21 mouse cellular contexts compared by ENCODE assay signal in genomic region chr11:115377854-115378253, GRCm38 (mm10). TPM values are rescaled to one million over a fixed set of nuclear protein-coding genes. Genes with fewer than 3 reads are reported as not detected.
DNase-seq lines count a peak whose midpoint lies in the region; ATAC-seq and TF ChIP-seq lines count a peak whose summit lies in the region.
"Had no signal": no experiment of that assay in that cellular context is flagged by ENCODE, and none has a peak within 500 bp of the region (broad histone marks: within the 10 kb centered on the region; RNA-seq: fewer than 3 reads in every experiment).

No protein-coding gene starts in this region.

- H3K27me3 ChIP-seq in heart, adult 2 months (ENCODE audit: control insufficient read depth, insufficient read depth, low read length) = no peaks in the 10 kb centered on the region
- H3K27me3 ChIP-seq in heart, embryonic 10.5 days (ENCODE audit: insufficient read depth, poor library complexity, severe bottlenecking) = peaks cover 48% of the 10 kb centered on the region
- peaks cover 47% of the 10 kb centered on the region for H3K27me3 ChIP-seq in liver, embryonic 14.5 days (ENCODE audit: control insufficient read depth, insufficient read depth, low read length)
- H3K27me3 ChIP-seq in liver, embryonic 12.5 days (replicated peaks) = peaks cover 89% of the 10 kb centered on the region
- no peaks in the 10 kb centered on the region for H3K27me3 ChIP-seq in ES-Bruce4 (ENCODE audit: control insufficient read depth, insufficient read depth, low read length, poor library complexity, severe bottlenecking)
- no peaks in the 10 kb centered on the region for H3K27me3 ChIP-seq in stomach, postnatal 0 days (ENCODE audit: control insufficient read depth, insufficient read depth, low read length)

- H3K9me3 ChIP-seq in heart, embryonic 10.5 days = 0 out of 2 replicates have a peak, but pooled peaks cover 4% of the 10 kb centered on the region
- H3K9me3 ChIP-seq in liver, embryonic 14.5 days (ENCODE audit: control insufficient read depth, low read length) = no peaks in the 10 kb centered on the region
- no peaks in the 10 kb centered on the region for H3K9me3 ChIP-seq in liver, embryonic 12.5 days (replicated peaks)
- no peaks in the 10 kb centered on the region for H3K9me3 ChIP-seq in ES-Bruce4 (replicated peaks; ENCODE audit: control insufficient read depth, insufficient read depth, low read length, poor library complexity, severe bottlenecking)
- H3K9me3 ChIP-seq in stomach, postnatal 0 days (ENCODE audit: control insufficient read depth, low read length) = no peaks in the 10 kb centered on the region
- H3K9me3 ChIP-seq: embryonic facial prominence, embryonic 15.5 days; heart, embryonic 13.5 days; hindbrain, embryonic 15.5 days had no signal

- DNase-seq in heart, adult 2 months = no peak
- DNase-seq in heart, embryonic 10.5 days (ENCODE audit: low spot score) = no peak
- DNase-seq in liver, embryonic 14.5 days (ENCODE audit: low read depth in 3 of 3, low spot score in 3 of 3) = no peak
- no peak for DNase-seq in stomach, postnatal 0 days (ENCODE audit: low spot score)
- no peak for DNase-seq in heart, adult 9 months (ENCODE audit: low spot score in 2 of 2)
- DNase-seq: adrenal gland, postnatal 14 days; cerebellum, adult 2 months; cerebellum, postnatal 10 days; embryo, embryonic 11 days; heart, adult 18-20 months; heart, postnatal 36 days had no signal

- no peak overlapping the region for H3K4me2 ChIP-seq in liver, embryonic 14.5 days (ENCODE audit: low read depth)
- H3K4me2 ChIP-seq in liver, embryonic 12.5 days = no peak overlapping the region
- no peak overlapping the region for H3K4me2 ChIP-seq in stomach, postnatal 0 days (replicated peaks; ENCODE audit: low read depth)
- H3K4me2 ChIP-seq: embryonic facial prominence, embryonic 15.5 days; heart, embryonic 13.5 days; hindbrain, embryonic 15.5 days had no signal

- H3K4me1 ChIP-seq in heart, adult 2 months (ENCODE audit: control insufficient read depth, insufficient read depth, low read length) = peaks cover 6% of the 10 kb centered on the region
- peaks cover 24% of the 10 kb centered on the region for H3K4me1 ChIP-seq in heart, embryonic 10.5 days
- no peaks in the 10 kb centered on the region; a peak in 1 of 4 replicates for H3K4me1 ChIP-seq in liver, embryonic 14.5 days (replicated peaks; ENCODE audit: control insufficient read depth in 2 of 2, insufficient read depth in 2 of 2, low read length in 1 of 2)
- H3K4me1 ChIP-seq in liver, embryonic 12.5 days = 0 out of 2 replicates have a peak, but pooled peaks cover 3% of the 10 kb centered on the region
- no peaks in the 10 kb centered on the region for H3K4me1 ChIP-seq in ES-Bruce4 (ENCODE audit: control insufficient read depth, insufficient read depth, low read length)
- H3K4me1 ChIP-seq in stomach, postnatal 0 days (replicated peaks; ENCODE audit: control insufficient read depth, insufficient read depth) = no peaks in the 10 kb centered on the region; the same call in none of the 2 replicates

- no peak for TF ChIP-seq EP300 in heart, adult 2 months (IDR thresholded peaks at IDR 0.05; ENCODE audit: insufficient read depth, low read depth, low read length)
- no peak for TF ChIP-seq EP300 in liver, embryonic 14.5 days (IDR thresholded peaks at IDR 0.05; ENCODE audit: low read depth)
- TF ChIP-seq EP300 in ES-Bruce4 (IDR thresholded peaks at IDR 0.05; ENCODE audit: insufficient read depth, low read depth, low read length) = no peak
- TF ChIP-seq EP300 in stomach, postnatal 0 days (optimal IDR thresholded peaks at IDR 0.05) = no peak

- H3K27ac ChIP-seq in heart, adult 2 months = no peak overlapping the region
- no peak overlapping the region for H3K27ac ChIP-seq in heart, embryonic 10.5 days
- no peak overlapping the region for H3K27ac ChIP-seq in liver, embryonic 14.5 days
- H3K27ac ChIP-seq in liver, embryonic 12.5 days = no peak overlapping the region
- H3K27ac ChIP-seq in ES-Bruce4 (ENCODE audit: insufficient read depth, low read length) = no peak overlapping the region
- H3K27ac ChIP-seq in stomach, postnatal 0 days (replicated peaks) = no peak overlapping the region
- H3K27ac ChIP-seq: embryonic facial prominence, embryonic 15.5 days; forebrain, embryonic 10.5 days; heart, embryonic 13.5 days; hindbrain, embryonic 15.5 days had no signal

- ATAC-seq in liver, embryonic 14.5 days (ENCODE audit: insufficient read depth) = no peak
- ATAC-seq in liver, embryonic 12.5 days = no peak
- no peak for ATAC-seq in stomach, postnatal 0 days (ENCODE audit: low FRiP score, low TSS enrichment)
- ATAC-seq: activated CD4-positive, CD25-positive, alpha-beta regulatory T cell, adult 4 months; forebrain, embryonic 14.5 days had no signal

- no peak overlapping the region for H3K4me3 ChIP-seq in heart, adult 2 months
- no peak overlapping the region for H3K4me3 ChIP-seq in heart, embryonic 10.5 days
- H3K4me3 ChIP-seq in liver, embryonic 14.5 days (ENCODE audit: insufficient read depth in 1 of 2, low read depth in 2 of 2, low read length in 2 of 2) = no peak overlapping the region
- H3K4me3 ChIP-seq in liver, embryonic 12.5 days = no peak overlapping the region
- H3K4me3 ChIP-seq in ES-Bruce4 (ENCODE audit: low read depth, low read length) = no peak overlapping the region
- no peak overlapping the region for H3K4me3 ChIP-seq in stomach, postnatal 0 days (ENCODE audit: low read depth, low read length)
- H3K4me3 ChIP-seq: embryonic facial prominence, embryonic 15.5 days; erythroblast, embryonic 14.5 days; forebrain, embryonic 10.5 days; heart, embryonic 13.5 days; hindbrain, embryonic 15.5 days had no signal

- intact Hi-C loops in heart, adult 2 months (cut with DNase I) = no loop called here

- TF ChIP-seq POLR2A in heart, adult 2 months (IDR thresholded peaks at IDR 0.05; ENCODE audit: insufficient read depth, low read depth, low read length) = no peak
- TF ChIP-seq POLR2A in ES-Bruce4 (IDR thresholded peaks at IDR 0.05; ENCODE audit: insufficient read depth, low read length) = no peak

- no peaks in the 10 kb centered on the region for H3K36me3 ChIP-seq in heart, adult 2 months (ENCODE audit: control insufficient read depth, insufficient read depth, low read length)
- no peaks in the 10 kb centered on the region for H3K36me3 ChIP-seq in heart, embryonic 10.5 days
- no peaks in the 10 kb centered on the region for H3K36me3 ChIP-seq in liver, embryonic 14.5 days (replicated peaks; ENCODE audit: control insufficient read depth, insufficient read depth, low read depth)
- H3K36me3 ChIP-seq in liver, embryonic 12.5 days = no peaks in the 10 kb centered on the region
- H3K36me3 ChIP-seq in ES-Bruce4 (ENCODE audit: control insufficient read depth, insufficient read depth, low read length, poor library complexity, severe bottlenecking) = no peaks in the 10 kb centered on the region
- H3K36me3 ChIP-seq in stomach, postnatal 0 days (ENCODE audit: control insufficient read depth, insufficient read depth, low read length) = no peaks in the 10 kb centered on the region
- H3K36me3 ChIP-seq: embryonic facial prominence, embryonic 15.5 days; forebrain, embryonic 10.5 days; G1E; heart, embryonic 13.5 days; hindbrain, embryonic 15.5 days had no signal

- TF ChIP-seq CTCF in heart, adult 2 months (IDR thresholded peaks at IDR 0.05) = peak; percentile 16
- 0 out of 2 replicates have a peak, but pooled peaks have one; percentile 26 for TF ChIP-seq CTCF in liver, embryonic 14.5 days (IDR thresholded peaks at IDR 0.05; ENCODE audit: low read depth)
- TF ChIP-seq CTCF in ES-Bruce4 (IDR thresholded peaks at IDR 0.05; ENCODE audit: low read depth, low read length) = peak; percentile 64
- TF ChIP-seq CTCF in stomach, postnatal 0 days (IDR thresholded peaks at IDR 0.05; ENCODE audit: low read depth) = peak; percentile 26; the same call in 1 of the 2 replicates

- H3K79me2 ChIP-seq in heart, adult 2 months (replicated peaks; ENCODE audit: control insufficient read depth, insufficient read depth, low read length) = no peaks in the 10 kb centered on the region

- no peak overlapping the region for H3K9ac ChIP-seq in heart, adult 2 months (ENCODE audit: low read depth, low read length)
- no peak overlapping the region for H3K9ac ChIP-seq in liver, embryonic 14.5 days (replicated peaks)
- H3K9ac ChIP-seq in liver, embryonic 12.5 days = no peak overlapping the region
- no peak overlapping the region for H3K9ac ChIP-seq in ES-Bruce4 (ENCODE audit: low read depth, poor library complexity, severe bottlenecking)
- no peak overlapping the region for H3K9ac ChIP-seq in stomach, postnatal 0 days (ENCODE audit: low read length)
- H3K9ac ChIP-seq: embryonic facial prominence, embryonic 15.5 days; heart, embryonic 13.5 days; hindbrain, embryonic 15.5 days had no signal

- WGBS in heart, adult 2 months = 91% methylated on average over 7 of the region's 7 CpGs
- WGBS in heart, embryonic 10.5 days = 83% methylated on average over 7 of the region's 7 CpGs
- WGBS in liver, embryonic 14.5 days (ENCODE audit: insufficient replicate concordance) = 55% methylated on average over 7 of the region's 7 CpGs
- WGBS in liver, embryonic 12.5 days (ENCODE audit: insufficient replicate concordance) = 66% methylated on average over 7 of the region's 7 CpGs
- 87% methylated on average over 7 of the region's 7 CpGs for WGBS in stomach, postnatal 0 days

RNA-seq across cellular contexts. Expression of gene Cdr2l, which starts 3.9 kb away (rescaled TPM):
- total RNA-seq in heart, adult 2 months (2021) = 1 to 10 TPM; 4.5 TPM
- 6.2 and 6.7 TPM in 2 replicates for polyA plus RNA-seq in heart, adult 2 months (2012; rRNA removed)
- polyA plus RNA-seq in heart, embryonic 10.5 days (2016; fragmentation: Nextera tagmentation; extraction: Ambion mirVana) = 8.2 and 11.3 TPM in 2 replicates
- 1.5 and 1.7 TPM in 2 replicates for polyA plus RNA-seq in liver, embryonic 14.5 days (2012; rRNA removed)
- 0.86 and 1.0 TPM in 2 replicates for polyA plus RNA-seq in liver, embryonic 14.5 days (2014; fragmentation: Nextera tagmentation; extraction: Ambion mirVana)
- polyA plus RNA-seq in liver, embryonic 12.5 days (2016; fragmentation: Nextera tagmentation; extraction: Ambion mirVana) = 4.2 TPM in 2 replicates
- polyA plus RNA-seq in ES-Bruce4 (2011; ENCODE audit: insufficient read depth, insufficient read length, low read depth, missing spikeins) = 12.3 and 14.1 TPM in 2 replicates
- polyA plus RNA-seq in stomach, postnatal 0 days (2015; fragmentation: Nextera tagmentation; extraction: Ambion mirVana) = 3.9 and 4.1 TPM in 2 replicates
- polyA plus RNA-seq: G1E had no signal

RNA-seq across cellular contexts. Expression of gene Hid1, which starts 10.3 kb away (rescaled TPM):
- 1 to 10 TPM; 3.0 to 5.1 TPM for total RNA-seq in heart, adult 2 months (2021)
- 6.1 and 7.3 TPM in 2 replicates for polyA plus RNA-seq in heart, adult 2 months (2012; rRNA removed)
- polyA plus RNA-seq in heart, embryonic 10.5 days (2016; fragmentation: Nextera tagmentation; extraction: Ambion mirVana) = 5.5 and 8.6 TPM in 2 replicates
- 0.54 and 0.59 TPM in 2 replicates for polyA plus RNA-seq in liver, embryonic 14.5 days (2012; rRNA removed)
- polyA plus RNA-seq in liver, embryonic 14.5 days (2014; fragmentation: Nextera tagmentation; extraction: Ambion mirVana) = 0.50 and 0.86 TPM in 2 replicates
- polyA plus RNA-seq in liver, embryonic 12.5 days (2016; fragmentation: Nextera tagmentation; extraction: Ambion mirVana) = 1.8 TPM in 2 replicates
- polyA plus RNA-seq in ES-Bruce4 (2011; ENCODE audit: insufficient read depth, insufficient read length, low read depth, missing spikeins) = 2.5 and 3.2 TPM in 2 replicates
- polyA plus RNA-seq in stomach, postnatal 0 days (2015; fragmentation: Nextera tagmentation; extraction: Ambion mirVana) = 37.5 and 42.7 TPM in 2 replicates
- total RNA-seq: G1E had no signal
- polyA plus RNA-seq: erythroblast, embryonic 14.5 days had no signal

RNA-seq across cellular contexts. Expression of gene Mrpl58, which starts 25.7 kb away (rescaled TPM):
- total RNA-seq in heart, adult 2 months (2021) = 100 to 1,000 TPM; 144 to 159 TPM
- 82.7 and 104 TPM in 2 replicates for polyA plus RNA-seq in heart, adult 2 months (2012; rRNA removed)
- 184 and 202 TPM in 2 replicates for polyA plus RNA-seq in heart, embryonic 10.5 days (2016; fragmentation: Nextera tagmentation; extraction: Ambion mirVana)
- 37.8 and 49.2 TPM in 2 replicates for polyA plus RNA-seq in liver, embryonic 14.5 days (2012; rRNA removed)
- 86.5 and 90.7 TPM in 2 replicates for polyA plus RNA-seq in liver, embryonic 14.5 days (2014; fragmentation: Nextera tagmentation; extraction: Ambion mirVana)
- polyA plus RNA-seq in liver, embryonic 12.5 days (2016; fragmentation: Nextera tagmentation; extraction: Ambion mirVana) = 116 and 120 TPM in 2 replicates
- 50.9 and 60.6 TPM in 2 replicates for polyA plus RNA-seq in ES-Bruce4 (2011; ENCODE audit: insufficient read depth, insufficient read length, low read depth, missing spikeins)
- 138 and 144 TPM in 2 replicates for polyA plus RNA-seq in stomach, postnatal 0 days (2015; fragmentation: Nextera tagmentation; extraction: Ambion mirVana)

RNA-seq across cellular contexts. Expression of gene Atp5h, which starts 41.9 kb away (rescaled TPM):
- 1,000 to 10,000 TPM; 1,964 to 2,328 TPM for total RNA-seq in heart, adult 2 months (2021)
- polyA plus RNA-seq in heart, adult 2 months (2012; rRNA removed) = 830 and 1,376 TPM in 2 replicates
- polyA plus RNA-seq in heart, embryonic 10.5 days (2016; fragmentation: Nextera tagmentation; extraction: Ambion mirVana) = 1,131 and 1,417 TPM in 2 replicates
- 212 and 334 TPM in 2 replicates for polyA plus RNA-seq in liver, embryonic 14.5 days (2012; rRNA removed)
- 616 and 620 TPM in 2 replicates for polyA plus RNA-seq in liver, embryonic 14.5 days (2014; fragmentation: Nextera tagmentation; extraction: Ambion mirVana)
- 624 and 630 TPM in 2 replicates for polyA plus RNA-seq in liver, embryonic 12.5 days (2016; fragmentation: Nextera tagmentation; extraction: Ambion mirVana)
- polyA plus RNA-seq in ES-Bruce4 (2011; ENCODE audit: insufficient read depth, insufficient read length, low read depth, missing spikeins) = 340 and 358 TPM in 2 replicates
- 883 and 916 TPM in 2 replicates for polyA plus RNA-seq in stomach, postnatal 0 days (2015; fragmentation: Nextera tagmentation; extraction: Ambion mirVana)

RNA-seq across cellular contexts. Expression of gene Kctd2, which starts 42.1 kb away (rescaled TPM):
- 10 to 100 TPM; 26.6 to 30.0 TPM for total RNA-seq in heart, adult 2 months (2021)
- polyA plus RNA-seq in heart, adult 2 months (2012; rRNA removed) = 22.9 and 31.9 TPM in 2 replicates
- 12.3 and 13.3 TPM in 2 replicates for polyA plus RNA-seq in heart, embryonic 10.5 days (2016; fragmentation: Nextera tagmentation; extraction: Ambion mirVana)
- 5.3 and 5.8 TPM in 2 replicates for polyA plus RNA-seq in liver, embryonic 14.5 days (2012; rRNA removed)
- 5.2 and 5.6 TPM in 2 replicates for polyA plus RNA-seq in liver, embryonic 14.5 days (2014; fragmentation: Nextera tagmentation; extraction: Ambion mirVana)
- 8.6 and 9.3 TPM in 2 replicates for polyA plus RNA-seq in liver, embryonic 12.5 days (2016; fragmentation: Nextera tagmentation; extraction: Ambion mirVana)
- polyA plus RNA-seq in ES-Bruce4 (2011; ENCODE audit: insufficient read depth, insufficient read length, low read depth, missing spikeins) = 22.9 and 26.4 TPM in 2 replicates
- polyA plus RNA-seq in stomach, postnatal 0 days (2015; fragmentation: Nextera tagmentation; extraction: Ambion mirVana) = 11.6 and 13.0 TPM in 2 replicates
